Mouse (Mus musculus): ENCODE measurements around the gene Baz1b. TPM values are rescaled to one million over a fixed set of nuclear protein-coding genes. Genes with fewer than 3 reads are reported as not detected.

Gene Baz1b
- total and polyA plus RNA-seq, 3 experiments: 44.5 to 81.5 (median 72.9) TPM

DNA sequence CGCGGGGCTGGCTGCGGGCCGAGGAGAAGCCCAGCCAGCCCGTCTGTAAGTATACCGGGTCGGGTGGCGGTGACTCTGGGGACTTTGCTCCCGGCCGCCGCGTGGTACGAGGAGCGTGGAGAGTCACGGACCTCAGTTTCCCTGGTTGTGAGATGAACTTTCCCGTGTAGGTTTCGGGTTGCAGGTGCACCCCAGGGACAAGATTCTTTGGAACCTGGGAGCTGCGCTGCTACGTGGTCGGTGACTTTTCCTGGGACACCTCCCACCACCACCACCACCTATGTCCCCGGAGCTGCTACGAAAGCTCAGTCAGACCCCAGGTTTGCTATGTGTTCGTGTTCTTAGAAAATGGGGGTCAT, 37.3 kb upstream of the Baz1b start:
- no peaks in the 10 kb centered on the region for H3K27me3 ChIP-seq (ENCODE audit: control insufficient read depth in 1 of 2, insufficient read depth in 2 of 2, low read length in 2 of 2)
- peaks cover under 1 to 18% of the 10 kb centered on the region in 2 experiments for H3K4me1 ChIP-seq (ENCODE audit: control insufficient read depth in 1 of 2, insufficient read depth in 2 of 2, low read length in 2 of 2)
- peaks cover 2 to 12% of the 10 kb centered on the region in 2 experiments for H3K36me3 ChIP-seq (ENCODE audit: control insufficient read depth in 1 of 2, insufficient read depth in 2 of 2, low read length in 2 of 2)
- H3K4me3 ChIP-seq (ENCODE audit: control insufficient read depth in 1 of 2, insufficient read depth in 1 of 2, low read depth in 2 of 2, low read length in 2 of 2): peak overlapping the region; percentile 92 to 96
- H3K9me3 ChIP-seq (replicated peaks; ENCODE audit: insufficient read depth, low read length): no peaks in the 10 kb centered on the region
- peaks cover 12% of the 10 kb centered on the region for H3K79me2 ChIP-seq (ENCODE audit: control insufficient read depth, insufficient read depth, low read length, poor library complexity)
- TF ChIP-seq RCOR1 (IDR thresholded peaks at IDR 0.05; ENCODE audit: low read depth, low read length): no peak
- TF ChIP-seq E2F4 (IDR thresholded peaks at IDR 0.05; ENCODE audit: borderline replicate concordance, low read depth, low read length): no peak
- TF ChIP-seq POLR2AphosphoS5 (IDR thresholded peaks at IDR 0.05; ENCODE audit: borderline replicate concordance, low read depth, low read length): no peak
- no peak for TF ChIP-seq SMC3 (IDR thresholded peaks at IDR 0.05; ENCODE audit: low read depth, low read length)
- TF ChIP-seq MEF2A (IDR thresholded peaks at IDR 0.05; ENCODE audit: extremely low read depth, insufficient replicate concordance, low read depth, low read length, poor library complexity, severe bottlenecking): no peak
- no peak for TF ChIP-seq BHLHE40 (IDR thresholded peaks at IDR 0.05; ENCODE audit: borderline replicate concordance, low read depth, low read length)
- TF ChIP-seq SIN3A (IDR thresholded peaks at IDR 0.05; ENCODE audit: low read length): 0 out of 2 replicates have a peak, but pooled peaks have one; percentile 28
- TF ChIP-seq GATA1 (IDR thresholded peaks at IDR 0.05; ENCODE audit: low read depth, low read length): no peak
- TF ChIP-seq MXI1 (IDR thresholded peaks at IDR 0.05; ENCODE audit: low read depth, low read length): peak; percentile 32; the same call in 1 of the 2 replicates
- TF ChIP-seq TCF12 (IDR thresholded peaks at IDR 0.05; ENCODE audit: low read depth, low read length): no peak
- DNase-seq (ENCODE audit: low read depth, low spot score): no peak
- H3K27ac ChIP-seq (ENCODE audit: control insufficient read depth, low read depth, low read length): peak overlapping the region; percentile 29; the same call in 1 of the 2 replicates
- peak overlapping the region; percentile 91 for H3K9ac ChIP-seq (ENCODE audit: control insufficient read depth, low read depth, low read length, poor library complexity, severe bottlenecking)

DNA sequence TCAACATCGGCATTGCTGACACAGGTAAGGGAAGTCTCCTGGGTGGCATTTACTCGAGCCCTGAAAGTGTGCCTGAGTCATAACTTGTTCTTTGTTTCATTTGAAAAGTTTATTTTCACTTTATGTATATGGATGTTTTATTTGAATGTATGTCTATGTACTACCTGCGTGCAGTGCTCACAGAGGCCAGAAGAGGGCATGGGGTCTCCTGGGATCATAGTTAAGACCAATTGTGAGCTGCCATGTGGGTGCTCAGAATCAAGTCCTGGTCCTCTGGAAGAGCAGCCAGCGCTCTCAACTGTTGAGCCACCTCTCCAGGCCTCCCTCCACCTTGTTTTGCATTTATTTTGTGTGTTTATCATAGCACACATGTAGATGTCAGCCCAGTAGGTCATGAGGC, 30.6 kb upstream of the Baz1b start:
- Histone ChIP-seq H3K27me3 (ENCODE audit: control insufficient read depth in 1 of 2, insufficient read depth in 2 of 2, low read length in 2 of 2) (no peaks in the 10 kb centered on the region), H3K79me2 (ENCODE audit: control insufficient read depth, insufficient read depth, low read length, poor library complexity) (no peaks in the 10 kb centered on the region; the same call in 1 of the 2 replicates), H3K4me1 (ENCODE audit: control insufficient read depth in 1 of 2, insufficient read depth in 2 of 2, low read length in 2 of 2) (no peaks in the 10 kb centered on the region), H3K9ac (ENCODE audit: control insufficient read depth, low read depth, low read length, poor library complexity, severe bottlenecking) (no peak overlapping the region), H3K36me3 (ENCODE audit: control insufficient read depth in 1 of 2, insufficient read depth in 2 of 2, low read length in 2 of 2) (peaks cover 0 to 15% of the 10 kb centered on the region in 2 experiments; a peak in 2 of 4 replicates), H3K9me3 (replicated peaks; ENCODE audit: insufficient read depth, low read length) (no peaks in the 10 kb centered on the region), H3K27ac (ENCODE audit: control insufficient read depth, low read depth, low read length) (no peak overlapping the region), H3K4me3 (ENCODE audit: control insufficient read depth in 1 of 2, insufficient read depth in 1 of 2, low read depth in 2 of 2, low read length in 2 of 2) (no peak overlapping the region)
- peak; percentile 65 for DNase-seq (ENCODE audit: low read depth, low spot score)
- TF ChIP-seq USF2 (IDR thresholded peaks at IDR 0.05; ENCODE audit: borderline replicate concordance in 1 of 2, insufficient read depth in 1 of 2, low read depth in 1 of 2, low read length in 2 of 2) (no peak), ELF1 (IDR thresholded peaks at IDR 0.05; ENCODE audit: low read depth, low read length) (no peak), POLR2AphosphoS5 (IDR thresholded peaks at IDR 0.05; ENCODE audit: borderline replicate concordance, low read depth, low read length) (no peak), CTCF (IDR thresholded peaks at IDR 0.05 in 2 of 3, conservative IDR thresholded peaks at IDR 0.05 in 1 of 3; ENCODE audit: control insufficient read depth in 1 of 3, insufficient read depth in 1 of 3, low read depth in 2 of 3, low read length in 3 of 3, poor library complexity in 1 of 3, severe bottlenecking in 1 of 3) (peak; percentile 38 to 52 (median 42)), RAD21 (IDR thresholded peaks at IDR 0.05; ENCODE audit: low read depth, low read length) (peak; percentile 2), POLR2AphosphoS2 (IDR thresholded peaks at IDR 0.05; ENCODE audit: low read length) (no peak), NRF1 (IDR thresholded peaks at IDR 0.05; ENCODE audit: insufficient read depth, low read depth, low read length, poor library complexity, severe bottlenecking) (no peak), KAT2A (conservative IDR thresholded peaks at IDR 0.05; ENCODE audit: low read depth, low read length) (no peak), ZMIZ1 (IDR thresholded peaks at IDR 0.05; ENCODE audit: low read depth, low read length) (no peak), RCOR1 (IDR thresholded peaks at IDR 0.05; ENCODE audit: low read depth, low read length) (no peak), MYB (IDR thresholded peaks at IDR 0.05; ENCODE audit: low read depth, low read length) (no peak), MAFK (IDR thresholded peaks at IDR 0.05; ENCODE audit: borderline replicate concordance, low read depth, low read length) (no peak), USF1 (IDR thresholded peaks at IDR 0.05; ENCODE audit: low read depth, low read length) (no peak), MYC (IDR thresholded peaks at IDR 0.05; ENCODE audit: low read depth, low read length) (no peak), SMC3 (IDR thresholded peaks at IDR 0.05; ENCODE audit: low read depth, low read length) (peak; percentile 27), TBP (IDR thresholded peaks at IDR 0.05; ENCODE audit: low read depth, low read length) (no peak), SIN3A (IDR thresholded peaks at IDR 0.05; ENCODE audit: low read length) (no peak), BHLHE40 (IDR thresholded peaks at IDR 0.05; ENCODE audit: borderline replicate concordance, low read depth, low read length) (no peak), E2F4 (IDR thresholded peaks at IDR 0.05; ENCODE audit: borderline replicate concordance, low read depth, low read length) (no peak), ZC3H11A (IDR thresholded peaks at IDR 0.05; ENCODE audit: low read depth, low read length) (no peak), MAZ (IDR thresholded peaks at IDR 0.05; ENCODE audit: low read depth, low read length) (no peak), TCF12 (IDR thresholded peaks at IDR 0.05; ENCODE audit: low read depth, low read length) (no peak), CHD1 (IDR thresholded peaks at IDR 0.05; ENCODE audit: low read depth, low read length) (no peak)
